ENCODE assay signal across 12 mouse cellular contexts in genomic region chr9:94091658-94092225, GRCm38 (mm10).
DNase-seq lines count a peak whose midpoint lies in the region; ATAC-seq and TF ChIP-seq lines count a peak whose summit lies in the region.
"Had no signal": no experiment of that assay in that cellular context is flagged by ENCODE, and none has a peak within 500 bp of the region (broad histone marks: within the 10 kb centered on the region; RNA-seq: fewer than 3 reads in every experiment).

No protein-coding gene starts in this region.

- H3K4me3 ChIP-seq in limb, embryonic 12.5 days (replicated peaks), result no peak overlapping the region
- H3K4me3 ChIP-seq in limb, embryonic 10.5 days, result no peak overlapping the region
- no peak overlapping the region for H3K4me3 ChIP-seq in embryonic facial prominence, embryonic 14.5 days (ENCODE audit: low read depth, low read length)
- no peak overlapping the region for H3K4me3 ChIP-seq in lung, postnatal 0 days (ENCODE audit: low read depth, low read length)
- no peak overlapping the region for H3K4me3 ChIP-seq in heart, embryonic 12.5 days
- H3K4me3 ChIP-seq: heart, embryonic 15.5 days; stomach, embryonic 15.5 days had no signal

- no peak overlapping the region for H3K27ac ChIP-seq in limb, embryonic 12.5 days
- H3K27ac ChIP-seq in limb, embryonic 10.5 days, result no peak overlapping the region
- H3K27ac ChIP-seq in embryonic facial prominence, embryonic 14.5 days (replicated peaks; ENCODE audit: low read depth, low read length), result no peak overlapping the region
- H3K27ac ChIP-seq in lung, postnatal 0 days (ENCODE audit: low read length), result no peak overlapping the region
- H3K27ac ChIP-seq in heart, embryonic 12.5 days (ENCODE audit: poor library complexity, severe bottlenecking), result no peak overlapping the region
- H3K27ac ChIP-seq: heart, embryonic 15.5 days; stomach, embryonic 15.5 days had no signal

- no peak for DNase-seq in limb, embryonic 10.5 days (ENCODE audit: low spot score)
- peak; percentile 11 for DNase-seq in embryonic facial prominence, embryonic 14.5 days (ENCODE audit: low spot score)
- DNase-seq in lung, postnatal 0 days (ENCODE audit: low spot score), result peak; percentile 8
- DNase-seq in retina, embryonic 14.5 days (ENCODE audit: low spot score), result peak; percentile 21
- DNase-seq in layer of hippocampus, postnatal 10 days (ENCODE audit: low spot score in 2 of 2), result no peak
- DNase-seq in frontal cortex, postnatal 25 days (ENCODE audit: low spot score in 2 of 2), result no peak
- DNase-seq: kidney, adult 2 months; left cerebral cortex, postnatal 4 days had no signal

- H3K9ac ChIP-seq in limb, embryonic 12.5 days (replicated peaks), result no peak overlapping the region
- no peak overlapping the region for H3K9ac ChIP-seq in embryonic facial prominence, embryonic 14.5 days (ENCODE audit: low read depth, low read length)
- H3K9ac ChIP-seq in lung, postnatal 0 days (replicated peaks; ENCODE audit: low read depth), result no peak overlapping the region
- no peak overlapping the region for H3K9ac ChIP-seq in heart, embryonic 12.5 days
- H3K9ac ChIP-seq: heart, embryonic 15.5 days; stomach, embryonic 15.5 days had no signal

- TF ChIP-seq EP300 in lung, postnatal 0 days (IDR thresholded peaks at IDR 0.05), result no peak

- 48% methylated on average over 7 of the region's 7 CpGs for WGBS in limb, embryonic 12.5 days
- 71% methylated on average over 7 of the region's 7 CpGs for WGBS in limb, embryonic 10.5 days
- WGBS in embryonic facial prominence, embryonic 14.5 days, result 49% methylated on average over 7 of the region's 7 CpGs
- WGBS in lung, postnatal 0 days, result 40% methylated on average over 7 of the region's 7 CpGs
- 76% methylated on average over 7 of the region's 7 CpGs for WGBS in heart, embryonic 12.5 days

- H3K36me3 ChIP-seq in limb, embryonic 12.5 days, result no peaks in the 10 kb centered on the region
- H3K36me3 ChIP-seq in limb, embryonic 10.5 days, result no peaks in the 10 kb centered on the region
- H3K36me3 ChIP-seq in embryonic facial prominence, embryonic 14.5 days (ENCODE audit: control insufficient read depth, insufficient read depth, low read length), result no peaks in the 10 kb centered on the region
- no peaks in the 10 kb centered on the region for H3K36me3 ChIP-seq in lung, postnatal 0 days (ENCODE audit: insufficient read depth, low read length)
- H3K36me3 ChIP-seq in heart, embryonic 12.5 days, result no peaks in the 10 kb centered on the region
- H3K36me3 ChIP-seq: heart, embryonic 15.5 days; stomach, embryonic 15.5 days had no signal

- ATAC-seq in limb, embryonic 12.5 days (ENCODE audit: insufficient number of reproducible peaks, insufficient read depth, low FRiP score, low TSS enrichment, low read depth), result peak; percentile 66; the same call in 1 of the 2 replicates
- peak; percentile 47; the same call in 1 of the 2 replicates for ATAC-seq in embryonic facial prominence, embryonic 14.5 days (ENCODE audit: low read depth)
- peak; percentile 30 for ATAC-seq in lung, postnatal 0 days
- ATAC-seq in heart, embryonic 12.5 days (ENCODE audit: insufficient number of reproducible peaks, low FRiP score), result no peak

- H3K4me1 ChIP-seq in limb, embryonic 12.5 days (replicated peaks), result no peaks in the 10 kb centered on the region
- no peaks in the 10 kb centered on the region for H3K4me1 ChIP-seq in limb, embryonic 10.5 days
- no peaks in the 10 kb centered on the region for H3K4me1 ChIP-seq in embryonic facial prominence, embryonic 14.5 days (ENCODE audit: control insufficient read depth, insufficient read depth, low read length)
- H3K4me1 ChIP-seq in lung, postnatal 0 days (ENCODE audit: insufficient read depth, low read depth, low read length), result no peaks in the 10 kb centered on the region
- no peaks in the 10 kb centered on the region for H3K4me1 ChIP-seq in heart, embryonic 12.5 days (replicated peaks)
- H3K4me1 ChIP-seq: heart, embryonic 15.5 days; stomach, embryonic 15.5 days had no signal

- H3K27me3 ChIP-seq in limb, embryonic 12.5 days, result no peaks in the 10 kb centered on the region
- no peaks in the 10 kb centered on the region for H3K27me3 ChIP-seq in limb, embryonic 10.5 days (ENCODE audit: low read depth, poor library complexity, severe bottlenecking)
- H3K27me3 ChIP-seq in embryonic facial prominence, embryonic 14.5 days (replicated peaks; ENCODE audit: control insufficient read depth, insufficient read depth, low read length), result no peaks in the 10 kb centered on the region
- no peaks in the 10 kb centered on the region for H3K27me3 ChIP-seq in lung, postnatal 0 days (replicated peaks; ENCODE audit: insufficient read depth, low read length)
- no peaks in the 10 kb centered on the region for H3K27me3 ChIP-seq in heart, embryonic 12.5 days (replicated peaks)
- H3K27me3 ChIP-seq: heart, embryonic 15.5 days; stomach, embryonic 15.5 days had no signal

- no peaks in the 10 kb centered on the region for H3K9me3 ChIP-seq in limb, embryonic 12.5 days
- no peaks in the 10 kb centered on the region for H3K9me3 ChIP-seq in limb, embryonic 10.5 days (replicated peaks)
- no peaks in the 10 kb centered on the region for H3K9me3 ChIP-seq in embryonic facial prominence, embryonic 14.5 days (ENCODE audit: control insufficient read depth, low read length)
- H3K9me3 ChIP-seq in lung, postnatal 0 days (ENCODE audit: low read length), result no peaks in the 10 kb centered on the region
- no peaks in the 10 kb centered on the region for H3K9me3 ChIP-seq in heart, embryonic 12.5 days (replicated peaks)
- H3K9me3 ChIP-seq: heart, embryonic 15.5 days; stomach, embryonic 15.5 days had no signal

- no peak for TF ChIP-seq CTCF in lung, postnatal 0 days (IDR thresholded peaks at IDR 0.05)

- no peak overlapping the region for H3K4me2 ChIP-seq in limb, embryonic 12.5 days
- no peak overlapping the region for H3K4me2 ChIP-seq in embryonic facial prominence, embryonic 14.5 days (ENCODE audit: low read depth, low read length)
- H3K4me2 ChIP-seq in lung, postnatal 0 days (replicated peaks; ENCODE audit: low read depth, low read length), result no peak overlapping the region
- no peak overlapping the region for H3K4me2 ChIP-seq in heart, embryonic 12.5 days
- H3K4me2 ChIP-seq: heart, embryonic 15.5 days; stomach, embryonic 15.5 days had no signal

Comparison
In these comparisons a context has a peak if more than half of its experiments do, and no peak if none do; other contexts are left out.
1. DNase-seq: peak in embryonic facial prominence, embryonic 14.5 days (single experiment), lung, postnatal 0 days (single experiment) and retina, embryonic 14.5 days (single experiment); none in limb, embryonic 10.5 days (single experiment), layer of hippocampus, postnatal 10 days (0 of 2) and frontal cortex, postnatal 25 days (0 of 2).